Mouse (Mus musculus) kidney, postnatal 36 days (tissue): ENCODE data around the gene Tmem63a.
A peak's percentile ranks its signal among the peaks of the same experiment; 100 is the strongest.

Experiments
- DNase-seq, 2 experiments: peaks; one replicate each; pipeline ENCODE4 v3.0.0; 2021 to 2022; ENCODE audit warnings: mixed read lengths in 2 of 2

Tmem63a gene

DNA sequence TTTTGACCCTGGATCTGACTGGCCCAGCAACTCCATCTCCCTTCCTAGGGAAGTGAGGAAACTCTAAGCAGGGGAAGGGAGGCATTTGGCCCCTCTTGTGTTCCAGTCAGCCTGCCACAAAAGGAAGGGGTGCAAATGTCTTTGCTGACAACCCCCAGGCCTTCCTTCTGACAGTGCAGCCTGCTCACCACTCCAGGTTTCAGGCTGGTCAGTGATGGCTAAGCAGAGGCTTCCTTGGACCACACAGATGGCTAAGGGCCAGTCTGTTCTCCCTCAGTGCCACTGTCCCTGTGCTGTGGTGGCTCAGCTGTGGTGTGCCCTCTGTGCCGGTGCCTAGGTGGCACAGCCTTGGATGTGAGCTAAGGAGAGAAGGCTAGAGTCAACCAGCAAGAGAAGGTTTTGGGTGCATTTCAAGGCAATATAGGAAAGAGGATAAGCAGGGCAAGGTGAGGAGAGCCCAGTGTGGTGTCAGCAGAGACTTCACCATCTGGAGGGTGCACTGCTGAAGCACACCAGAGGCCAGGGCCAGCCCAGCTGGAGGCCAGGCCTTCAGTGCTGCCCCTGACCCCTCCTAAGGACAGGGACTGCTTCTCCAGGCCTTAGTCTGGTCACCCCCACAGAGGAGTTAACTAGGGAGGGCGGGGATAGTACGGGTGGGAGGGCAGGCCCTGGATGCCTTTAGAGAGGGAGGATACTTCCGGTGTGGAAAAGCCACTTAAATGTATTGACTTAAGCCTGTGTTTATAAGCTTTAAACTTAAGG lies 68.2 kb downstream of the Tmem63a start:
- peak in 1 of 2 experiments; percentile 24 for DNase-seq

DNA sequence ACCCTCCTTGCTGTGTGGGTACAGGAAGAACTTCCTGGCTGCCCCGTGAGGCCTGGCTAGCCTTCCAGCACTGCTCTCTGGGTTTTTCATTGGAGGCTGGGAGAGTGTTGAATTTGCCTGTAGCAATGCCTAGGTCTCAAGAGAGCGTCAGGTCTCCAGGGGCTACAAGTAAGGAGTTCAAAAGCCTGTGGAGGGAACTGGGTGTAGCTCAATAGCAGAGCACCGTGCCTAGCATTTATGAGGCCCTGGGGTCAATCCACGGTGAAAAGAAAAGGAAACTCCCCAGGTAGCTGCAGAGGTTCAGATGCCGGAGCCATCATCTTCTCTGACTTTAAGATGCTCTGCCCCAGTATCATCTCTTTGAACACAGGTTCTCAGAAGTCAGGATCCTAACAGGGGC lies 69.5 kb downstream of the Tmem63a start:
- no peak for DNase-seq

DNA sequence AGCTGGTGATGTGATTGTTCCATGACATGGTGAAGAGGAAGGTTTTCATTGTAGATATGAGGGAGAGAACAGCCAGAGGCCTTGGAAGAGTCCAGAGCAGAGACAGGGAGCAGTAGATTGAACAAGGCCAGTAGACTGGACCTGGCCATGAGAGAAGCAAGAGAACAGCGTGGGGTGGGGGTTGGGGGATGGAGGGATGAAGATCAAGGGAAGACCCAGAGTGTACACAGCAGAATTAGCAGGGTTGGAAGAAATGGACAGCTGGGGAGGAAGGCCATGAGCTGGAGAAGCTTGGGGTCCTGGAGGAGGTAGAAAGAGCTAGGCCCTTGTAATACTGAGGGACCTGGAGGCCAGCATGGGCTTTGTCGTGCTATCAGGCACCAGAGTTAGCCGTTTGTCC lies 70.3 kb downstream of the Tmem63a start:
- no peak for DNase-seq

DNA sequence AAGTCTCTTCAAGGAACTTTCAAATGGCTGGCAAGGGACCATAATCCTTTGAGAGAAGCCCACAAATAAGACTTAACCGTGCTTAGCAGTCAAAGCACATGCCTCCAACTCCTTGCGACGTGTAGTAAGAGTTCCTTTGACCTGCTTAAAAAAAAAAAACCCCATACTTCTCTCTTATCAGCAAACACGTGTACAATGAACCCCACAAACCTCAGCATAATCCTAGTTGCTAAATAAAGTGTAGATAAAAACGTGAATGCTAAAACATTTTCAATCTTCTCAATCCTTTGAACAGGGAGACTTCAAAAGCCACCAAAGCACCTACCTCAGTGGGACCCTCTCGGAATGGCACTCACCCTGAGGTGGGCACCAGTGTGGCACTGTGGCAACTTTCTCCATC lies 71.3 kb downstream of the Tmem63a start:
- no peak for DNase-seq

DNA sequence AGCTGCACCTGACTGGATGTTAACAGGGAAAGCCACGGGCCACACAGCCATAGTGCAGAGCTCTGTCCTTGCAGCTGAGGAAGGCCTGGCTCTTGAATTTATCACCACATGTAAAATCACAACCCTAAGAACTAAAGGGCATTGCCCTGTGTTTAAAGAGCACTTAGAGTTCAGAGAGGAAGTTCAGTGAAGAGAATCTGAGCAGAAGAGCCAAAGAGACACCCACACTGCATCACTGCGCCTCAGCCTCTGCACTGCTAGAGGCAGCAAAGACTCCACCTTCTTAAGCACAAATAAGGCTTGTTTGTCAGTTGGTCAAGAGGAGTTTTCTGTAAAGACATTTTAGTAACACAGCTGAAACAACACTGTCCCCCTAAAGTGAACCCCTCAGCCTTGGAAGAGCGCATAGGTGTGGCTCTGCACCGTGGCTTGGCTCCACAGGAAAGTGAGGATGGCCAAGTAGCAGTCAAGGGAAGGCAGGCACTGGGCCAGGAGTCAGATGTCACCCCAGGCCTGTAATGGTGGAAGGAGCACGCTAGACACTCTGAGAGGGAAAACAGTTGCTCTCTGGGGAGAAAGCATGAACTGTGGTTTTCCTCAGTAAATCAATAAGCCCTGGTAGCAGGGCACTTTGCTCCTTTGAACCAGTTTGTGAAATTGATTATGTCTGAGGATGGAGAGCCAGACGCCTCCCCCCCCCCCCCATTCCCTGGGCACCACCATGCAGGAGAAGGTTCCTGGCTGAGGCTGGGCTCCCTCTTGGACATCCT lies 72.8 kb downstream of the Tmem63a start:
- peak; percentile 76 to 82 for DNase-seq

DNA sequence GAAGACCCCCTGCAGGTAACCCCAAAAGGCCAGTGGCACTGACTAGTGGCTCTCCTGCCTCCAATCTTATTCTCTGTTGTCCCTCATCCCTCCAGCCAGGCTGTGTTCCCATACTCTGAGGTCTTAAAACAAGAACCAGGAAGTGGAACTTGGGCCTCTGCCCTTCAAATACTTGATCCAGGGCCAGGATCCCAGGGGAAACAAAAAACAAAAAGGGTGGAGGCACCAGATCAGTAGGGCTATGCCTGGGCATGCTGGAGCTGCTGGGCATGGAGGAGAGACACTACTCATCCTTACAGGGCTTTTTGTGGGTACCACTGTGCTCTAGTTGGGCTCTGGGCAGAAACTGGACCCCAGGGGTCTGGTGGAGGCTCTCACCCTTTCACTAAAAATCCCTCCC lies 73.4 kb downstream of the Tmem63a start:
- DNase-seq, result peak; percentile 82 to 91

DNA sequence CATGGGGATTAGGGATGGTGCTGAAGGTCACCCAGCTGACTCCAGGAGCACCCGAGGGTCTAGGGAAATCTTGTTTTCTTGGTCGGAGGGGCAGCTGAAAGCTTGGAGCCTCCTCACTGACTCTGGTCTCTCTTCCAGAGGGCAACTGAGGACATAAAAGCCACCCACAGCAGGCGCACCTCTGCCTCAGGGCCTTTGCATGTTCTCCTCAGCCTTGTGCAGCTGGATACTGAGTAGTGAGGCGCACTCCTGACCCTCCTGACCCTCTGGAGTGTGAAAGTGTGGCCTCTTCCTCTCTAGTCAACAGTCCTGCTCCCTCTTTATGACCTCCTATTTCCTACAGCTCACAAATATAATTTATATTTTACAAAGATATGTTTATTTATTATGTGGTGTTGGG lies 73.9 kb downstream of the Tmem63a start:
- peak; percentile 39 to 46 for DNase-seq

DNA sequence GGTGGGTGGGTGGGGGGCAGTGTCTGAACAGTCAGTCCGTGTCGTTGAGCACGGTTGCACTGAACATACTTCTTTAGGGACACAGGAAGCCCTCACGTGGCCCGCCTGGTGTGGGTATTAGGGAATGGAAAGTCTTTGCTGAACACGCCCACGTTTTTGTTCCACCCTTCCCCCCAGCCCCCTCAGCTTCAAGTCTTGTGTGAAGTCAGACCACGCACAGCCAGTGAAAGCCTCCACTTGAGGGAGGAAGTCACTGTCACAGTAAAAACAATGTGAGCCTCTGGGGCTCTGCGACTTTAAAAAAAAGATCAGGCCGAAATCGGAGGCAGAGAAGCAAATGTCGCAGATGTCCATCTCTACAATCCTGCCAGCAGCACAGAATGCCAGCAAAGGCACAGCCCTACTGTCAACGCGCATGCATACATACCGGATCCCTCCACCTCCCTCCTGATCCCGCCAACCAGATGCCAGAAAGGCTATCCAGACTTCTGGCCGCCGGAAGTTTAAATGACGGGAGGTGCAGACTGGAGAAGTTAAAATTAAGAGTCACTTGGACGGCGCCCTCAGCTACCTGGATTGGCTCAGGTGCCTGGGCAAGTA lies 74.5 kb downstream of the Tmem63a start:
- DNase-seq, result peak; percentile 89 to 95

DNA sequence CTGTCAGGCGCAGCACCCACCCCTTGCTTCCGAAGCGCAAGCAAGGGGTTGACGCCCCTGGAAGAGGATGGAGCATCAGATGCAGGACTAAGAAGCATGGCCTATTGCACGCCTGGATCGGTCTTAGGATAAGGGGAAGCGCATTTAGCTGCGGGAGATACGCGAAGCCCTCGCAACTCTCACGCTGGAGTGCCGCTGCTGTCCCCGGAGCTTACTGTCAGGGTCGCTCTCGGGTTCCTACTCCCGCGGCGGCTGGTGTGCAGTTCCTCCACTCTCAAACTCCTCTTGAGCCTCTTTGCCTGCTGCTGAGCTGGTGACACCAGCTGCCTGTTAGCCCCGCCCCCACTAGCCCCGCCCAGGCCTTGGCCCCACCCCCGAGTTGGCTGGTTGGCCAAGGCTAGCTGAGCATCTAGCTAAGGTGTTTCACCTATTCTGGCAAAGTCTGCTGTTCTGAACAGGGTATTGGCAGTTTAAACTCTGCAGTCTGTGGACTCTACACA lies 75.1 kb downstream of the Tmem63a start:
- peak; percentile 91 to 92 for DNase-seq

DNA sequence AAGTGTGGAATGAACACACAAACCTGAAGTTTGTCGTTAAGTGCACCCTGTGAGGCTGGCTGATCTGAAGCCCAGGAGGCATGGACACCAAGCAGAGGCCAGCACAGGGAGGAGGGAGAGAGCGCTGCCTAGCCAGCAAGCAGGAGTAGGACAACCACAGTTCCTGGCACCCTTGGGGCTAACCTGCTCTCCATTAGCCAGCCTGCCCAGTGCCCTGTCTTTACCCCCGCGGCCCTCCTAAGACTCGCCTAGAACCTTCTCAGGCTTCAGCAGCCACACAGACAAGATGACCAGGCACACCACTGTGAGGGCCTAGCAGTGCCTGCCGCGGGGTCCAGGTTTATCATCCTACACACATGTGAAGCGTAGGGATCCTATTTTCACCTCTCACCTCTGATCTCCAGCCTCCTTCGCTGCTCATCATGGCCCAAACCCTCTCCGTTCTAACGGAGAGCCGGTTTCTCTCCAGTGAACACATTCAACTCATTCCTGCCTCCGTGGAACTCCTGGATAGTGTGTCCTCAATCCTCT lies 75.8 kb downstream of the Tmem63a start:
- DNase-seq, result no peak

DNA sequence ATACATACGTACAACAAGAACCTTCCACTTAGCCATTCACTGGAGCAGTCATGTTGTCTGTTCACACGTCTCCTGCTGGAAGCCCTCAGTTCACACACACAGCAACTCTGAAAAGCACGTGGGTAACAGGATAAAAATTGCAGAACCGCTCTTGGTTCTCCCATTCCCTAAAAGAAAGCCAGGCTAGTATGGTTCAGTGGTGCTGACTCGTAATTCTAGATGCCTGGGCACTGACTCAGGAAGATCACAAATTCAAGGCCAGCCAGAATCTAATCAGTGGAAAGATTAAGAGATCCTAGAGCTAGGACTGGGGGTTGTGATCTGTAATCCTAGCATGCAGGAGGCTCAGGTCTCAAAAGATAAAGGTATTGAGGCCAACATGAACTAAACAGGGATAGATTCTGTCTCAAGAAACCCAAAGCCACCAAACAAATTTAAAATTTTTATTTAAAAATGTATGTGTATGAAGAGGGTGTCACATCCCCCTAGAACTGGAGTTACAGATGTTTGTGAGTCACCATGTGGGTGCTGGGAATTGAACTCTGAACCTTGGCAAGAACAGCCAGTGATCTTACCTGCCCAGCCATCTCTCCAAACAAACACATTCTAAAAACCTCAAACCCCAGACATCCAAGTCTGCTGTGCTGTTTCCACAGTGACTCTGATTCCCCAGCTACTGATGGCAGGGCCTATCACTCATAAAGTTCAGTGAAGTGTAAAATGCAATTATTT lies 78.8 kb downstream of the Tmem63a start, which contains the start of gene Ephx1:
Ephx1 (minus strand) TSS at position 149 of the 732 bp plus-strand sequence.
- DNase-seq, result no peak

DNA sequence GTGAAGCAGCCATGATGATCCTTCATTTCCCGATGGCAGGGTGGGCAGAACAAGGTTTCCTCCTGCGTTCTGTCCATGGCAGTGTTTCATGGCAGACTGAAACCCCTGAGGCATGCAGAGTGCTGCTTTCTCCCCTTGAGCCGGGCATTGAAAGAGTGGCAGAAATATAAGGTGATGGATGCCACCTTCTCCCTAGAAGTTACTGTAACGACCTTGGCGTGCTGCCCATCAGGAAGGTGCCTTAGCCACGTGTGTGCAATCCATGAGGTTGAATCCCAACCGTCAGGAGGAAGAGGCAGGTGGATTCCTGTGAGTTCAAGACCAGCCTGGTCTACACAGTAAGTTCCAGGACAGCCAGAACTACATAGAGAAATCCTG lies 79.3 kb downstream of the Tmem63a start:
- no peak for DNase-seq

DNA sequence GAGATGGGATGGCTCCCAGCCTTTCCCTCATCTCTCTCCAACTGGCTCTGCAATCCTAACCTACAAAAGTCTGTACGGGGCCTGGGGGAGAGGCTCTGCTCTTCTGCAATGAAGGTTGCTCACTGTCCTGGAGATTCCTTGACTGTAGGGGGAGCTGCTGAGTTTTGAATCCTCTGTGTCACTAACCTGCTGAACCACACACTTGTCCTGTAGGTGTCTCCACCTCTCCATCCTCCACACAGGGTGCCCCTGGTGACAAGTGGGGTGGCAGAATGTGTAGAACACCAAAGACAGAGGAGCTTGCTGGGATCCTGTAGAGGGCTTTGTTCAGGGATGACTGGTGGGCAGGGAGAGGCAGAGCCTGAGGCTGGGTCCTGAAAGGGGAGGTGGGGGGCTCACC lies 80.1 kb downstream of the Tmem63a start:
- peak; percentile 84 to 86 for DNase-seq
